Mouse (Mus musculus) neural tube, embryonic 10.5 days (tissue): ENCODE results near the gene Rab1a.
A peak's percentile ranks its signal among the peaks of the same experiment; 100 is the strongest.
"Not testable (repeated sequence)": the region's sequence is repeated elsewhere in the genome, so short reads cannot be mapped to it uniquely, and the experiment has no call there.

ENCODE experiments used
- DNase-seq: peaks from one replicate; pipeline ENCODE4 v3.0.0-alpha.2; 2017; ENCODE audit warnings: low spot score; ENCODE audit errors: extremely low spot score

The Rab1a gene

DNA sequence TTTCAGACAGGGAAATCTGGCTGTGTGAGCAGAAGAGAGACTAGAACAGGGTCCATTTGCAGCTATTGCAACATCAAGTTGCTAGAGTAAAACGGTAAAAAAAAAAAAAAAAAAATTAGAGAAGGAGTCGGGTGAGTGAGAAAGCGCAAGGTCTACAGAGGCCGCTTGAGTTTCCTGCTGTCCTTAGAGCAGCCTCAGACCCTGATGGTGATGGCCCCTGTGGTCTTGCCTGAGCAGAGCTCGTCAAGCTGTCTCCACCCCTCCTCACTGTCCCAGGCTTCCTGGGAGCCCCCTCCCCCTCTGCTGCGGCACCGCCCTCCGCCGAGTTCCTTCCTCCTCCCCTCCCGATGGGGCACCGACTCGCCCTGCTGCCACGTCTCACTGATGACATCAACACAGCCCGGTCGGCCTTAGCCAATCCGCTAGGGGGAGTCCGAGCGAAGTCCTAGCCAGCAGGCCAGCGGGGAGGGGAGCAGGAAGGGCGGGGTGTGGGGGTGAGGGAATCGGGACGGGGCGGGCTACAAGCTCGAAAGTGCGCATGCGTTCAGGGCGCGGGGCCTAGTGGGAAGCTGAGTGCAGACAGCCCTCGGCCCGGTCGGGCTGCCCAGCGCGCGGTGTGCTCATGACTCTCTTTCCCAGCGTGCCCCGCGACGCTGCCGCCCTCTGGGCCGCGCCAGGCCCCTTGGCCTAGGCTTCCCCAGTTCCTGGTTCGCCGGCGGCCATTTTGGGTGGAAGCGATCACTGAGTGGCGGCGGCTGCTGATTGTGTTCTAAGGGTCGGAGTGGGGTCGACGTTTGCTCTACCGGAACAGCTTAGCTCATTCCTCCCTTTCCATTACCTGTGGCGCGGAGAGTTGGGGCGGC lies at the start of gene Rab1a:
Rab1a (plus strand) TSS at position 720 of the 863 bp plus-strand sequence.
- DNase-seq, result peak; percentile 99

DNA sequence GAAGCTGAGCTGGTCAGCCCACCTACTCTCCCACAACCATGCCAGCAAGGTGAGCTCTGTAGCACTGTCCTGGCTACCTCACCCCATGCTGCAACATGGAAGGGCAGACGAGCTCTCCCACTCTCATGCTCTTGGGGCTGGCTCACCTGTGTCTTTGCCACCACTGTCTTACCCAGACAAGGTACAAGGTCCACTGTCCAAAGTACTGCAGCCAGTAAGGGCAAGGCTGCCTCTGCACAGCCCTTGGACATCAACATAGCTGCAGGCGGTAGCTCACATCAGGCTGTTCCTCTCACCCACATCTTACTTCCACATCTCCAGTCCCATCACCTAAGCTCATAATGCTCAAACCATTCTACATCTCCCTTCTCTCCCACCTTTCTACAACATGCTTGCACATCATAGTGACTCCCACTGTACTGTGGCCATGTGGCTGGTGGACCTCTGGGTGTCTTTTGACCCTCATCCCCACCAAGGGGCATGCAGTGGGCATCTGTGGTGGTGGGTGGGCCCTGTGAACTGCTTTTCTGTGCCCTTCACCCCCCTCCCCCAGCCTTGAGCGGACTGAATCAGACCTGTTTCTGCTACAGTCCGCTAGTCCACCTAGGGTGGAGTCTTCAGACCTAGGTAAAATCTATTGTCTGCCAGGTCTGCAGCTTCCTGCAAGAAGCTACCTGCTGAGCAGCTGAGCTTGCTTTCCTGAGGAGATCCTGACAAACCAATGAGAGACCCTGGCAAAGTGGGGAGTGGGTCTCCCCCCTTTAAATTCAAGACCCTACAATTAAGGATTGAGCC lies 48.9 kb upstream of the Rab1a start:
- no peak for DNase-seq

DNA sequence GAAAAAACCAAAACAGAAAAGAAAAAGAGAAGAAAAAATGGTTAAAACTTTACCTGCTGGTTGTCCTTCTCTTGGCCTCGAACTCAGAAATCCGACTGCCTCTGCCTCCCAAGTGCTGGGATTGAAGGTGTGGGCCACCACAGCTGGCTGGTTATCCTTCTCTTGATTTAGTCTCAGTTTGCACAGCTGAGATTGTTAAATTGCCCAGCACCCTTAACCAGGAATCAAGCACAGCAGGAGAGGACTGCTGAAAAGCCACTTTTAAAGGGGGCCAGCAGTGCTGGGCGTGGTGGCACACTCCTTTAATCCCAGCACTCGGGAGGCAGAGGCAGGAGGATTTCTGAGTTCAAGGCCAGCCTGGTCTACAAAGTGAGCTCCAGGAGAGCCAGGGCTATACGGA lies 47.7 kb upstream of the Rab1a start:
- DNase-seq, result not testable (repeated sequence)

DNA sequence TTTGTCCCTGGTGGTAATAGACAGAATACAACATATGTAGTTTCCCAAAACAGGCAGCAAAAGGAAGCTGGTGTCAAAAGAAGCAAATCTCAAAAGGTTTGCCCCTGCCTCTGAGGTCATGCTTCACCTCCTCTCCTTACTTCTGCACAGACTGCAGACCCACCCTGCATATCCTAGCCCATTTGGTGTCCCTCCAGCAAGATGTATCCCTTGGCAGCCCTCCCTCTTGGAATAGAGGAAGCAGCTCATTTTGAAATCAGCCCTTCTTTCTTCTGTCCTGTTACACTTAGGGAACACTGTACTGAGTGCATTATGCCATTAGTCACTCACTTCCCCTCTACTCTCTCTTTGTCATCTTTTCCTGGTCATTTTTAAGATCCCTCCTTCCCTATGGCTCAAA lies 42.4 kb upstream of the Rab1a start:
- no peak for DNase-seq

DNA sequence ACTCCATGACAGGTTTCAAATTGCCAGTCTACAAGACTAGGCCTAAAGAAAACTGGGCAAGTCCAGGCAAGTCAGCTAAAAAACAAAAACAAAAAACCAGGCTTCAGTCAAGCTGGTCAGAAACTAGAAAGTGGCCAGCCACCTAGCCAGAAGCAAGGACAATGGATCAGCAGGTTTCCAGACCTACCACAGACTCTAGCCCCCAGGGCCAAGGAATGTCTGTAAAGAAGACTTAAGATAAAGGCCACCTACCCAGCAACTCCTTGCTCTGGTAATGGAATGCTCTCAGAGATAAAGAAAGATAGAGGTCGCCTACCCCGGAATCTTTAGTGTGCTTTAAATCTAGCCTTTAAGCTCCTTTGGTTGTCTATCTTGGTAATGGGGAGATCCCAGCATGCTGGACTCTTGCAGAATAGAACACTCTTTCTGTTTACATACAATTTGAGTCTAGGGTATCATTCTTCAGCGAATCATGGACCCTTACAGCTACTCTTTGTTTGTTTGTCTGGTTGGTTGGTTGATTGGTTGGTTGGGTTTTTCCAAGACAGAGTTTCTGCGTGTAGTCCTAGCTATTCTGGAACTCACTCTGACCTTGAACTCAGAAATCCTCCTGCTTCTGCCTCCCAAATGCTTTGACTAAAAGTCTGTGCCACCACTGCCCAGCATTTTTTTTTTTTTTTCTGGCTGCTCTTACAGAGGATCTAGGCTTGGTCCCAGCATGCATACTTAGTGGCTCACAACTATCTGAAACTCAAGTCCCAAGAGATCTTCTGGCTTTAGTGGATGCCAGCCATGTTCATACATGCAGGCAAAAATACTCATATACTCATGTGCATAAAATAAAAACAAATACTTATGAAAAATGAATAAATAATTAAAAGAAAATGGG lies 36.0 kb upstream of the Rab1a start:
- no peak for DNase-seq

DNA sequence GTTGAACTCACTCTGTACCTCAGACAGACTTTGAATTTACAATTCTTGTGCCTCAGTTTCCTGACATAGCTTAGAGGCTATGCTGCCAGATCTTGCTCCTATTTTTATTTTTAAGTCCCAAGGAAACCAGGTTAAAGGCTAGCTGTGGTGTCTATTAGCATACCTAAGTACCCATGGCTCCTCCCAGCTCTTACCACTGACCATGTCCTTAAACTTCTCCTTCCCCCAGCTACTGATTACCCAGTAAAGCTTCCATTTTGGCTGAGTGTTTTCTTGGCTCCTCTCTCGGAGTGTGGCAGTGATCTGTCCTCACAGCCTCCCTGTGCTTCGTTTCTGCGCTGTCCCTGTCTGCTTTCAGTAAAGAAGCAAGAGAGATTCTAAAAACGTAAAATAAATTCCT lies 35.2 kb upstream of the Rab1a start:
- DNase-seq, result no peak

DNA sequence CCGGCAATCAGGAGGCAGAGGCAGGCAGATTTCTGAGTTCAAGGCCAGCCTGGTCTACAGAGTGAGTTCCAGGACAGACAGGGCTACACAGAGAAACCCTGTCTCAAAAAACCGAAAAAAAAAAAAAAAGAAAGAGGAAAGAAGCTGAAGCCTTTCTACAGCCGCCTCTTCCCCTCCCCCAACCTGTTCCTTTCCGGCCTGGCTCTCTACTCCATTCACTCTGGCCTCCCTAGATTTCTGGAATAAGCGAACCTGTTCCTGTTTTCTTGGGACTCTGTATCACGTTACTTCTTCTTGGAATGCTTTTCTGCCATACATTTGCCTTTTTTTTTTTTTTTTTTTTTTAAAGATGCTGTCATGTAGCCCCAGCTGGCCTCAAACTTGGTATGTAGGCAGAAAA lies 34.8 kb upstream of the Rab1a start:
- DNase-seq, result not testable (repeated sequence)

DNA sequence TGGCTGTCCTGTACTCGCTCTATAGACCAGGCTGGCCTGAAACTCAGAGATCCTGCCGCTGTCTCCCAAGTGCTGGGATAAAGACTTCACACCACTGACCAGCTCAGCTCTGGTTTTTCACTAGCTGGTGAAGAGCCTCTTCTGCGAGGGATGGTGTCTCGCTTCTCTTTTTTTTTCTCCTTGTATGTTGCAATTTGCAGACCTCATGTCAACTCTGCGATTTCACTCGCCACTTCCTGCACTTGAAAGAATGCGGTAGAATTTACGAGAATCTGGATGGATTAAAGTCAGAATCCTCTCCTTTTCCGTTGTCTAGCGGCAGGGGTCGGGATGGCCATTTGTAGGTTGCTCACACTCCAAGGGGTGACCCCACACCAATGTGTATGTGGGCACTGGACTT lies 32.3 kb upstream of the Rab1a start:
- no peak for DNase-seq

DNA sequence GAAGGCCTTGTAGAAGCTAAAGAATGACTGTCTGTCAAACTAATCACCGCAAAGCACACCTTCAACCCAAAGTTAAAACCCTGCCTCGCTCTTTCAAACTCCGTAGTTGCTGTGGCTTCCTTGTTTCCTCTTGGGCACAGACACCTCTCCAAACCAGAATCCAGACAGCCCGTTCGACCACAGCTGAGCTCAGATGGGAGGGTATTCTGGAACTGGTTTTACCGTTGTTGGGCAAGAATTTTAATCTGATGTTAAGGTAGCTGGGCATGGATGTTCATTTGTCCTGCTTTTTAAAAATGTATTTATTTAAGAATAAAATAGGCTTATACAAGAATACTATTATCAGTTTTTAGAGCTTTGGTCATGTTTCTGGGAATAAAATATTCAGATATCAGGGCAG lies 14.0 kb upstream of the Rab1a start:
- no peak for DNase-seq

DNA sequence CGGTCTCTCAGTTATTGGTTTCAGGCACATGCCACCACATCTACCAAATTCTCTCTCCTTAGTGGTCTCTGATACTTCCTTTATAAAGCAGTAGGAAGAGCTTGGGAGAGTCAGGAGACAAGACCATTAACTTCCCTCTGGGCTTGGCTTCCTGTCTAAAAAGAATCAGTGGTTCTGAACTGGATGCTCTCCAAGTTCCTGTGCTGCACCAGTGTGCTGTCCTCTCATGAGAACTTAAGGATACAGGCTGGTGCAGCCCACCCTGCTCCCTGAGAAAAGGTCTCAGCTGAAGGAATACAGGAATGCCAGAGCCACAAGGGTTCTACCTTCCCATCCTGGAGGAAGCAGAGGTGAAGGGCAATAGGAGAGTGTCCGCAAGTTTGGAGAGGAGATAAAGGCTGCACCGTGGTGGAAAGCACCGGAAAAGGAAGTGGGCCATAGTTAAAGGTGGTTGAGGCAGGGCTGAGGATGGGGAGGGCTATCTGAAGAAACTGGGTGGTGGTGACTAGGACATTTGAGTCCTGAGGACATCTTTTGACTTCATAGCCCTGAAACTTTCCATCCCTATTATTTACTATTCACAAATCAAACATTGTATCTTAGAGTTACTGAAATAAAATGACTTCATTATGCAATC lies 8.0 kb upstream of the Rab1a start:
- no peak for DNase-seq

DNA sequence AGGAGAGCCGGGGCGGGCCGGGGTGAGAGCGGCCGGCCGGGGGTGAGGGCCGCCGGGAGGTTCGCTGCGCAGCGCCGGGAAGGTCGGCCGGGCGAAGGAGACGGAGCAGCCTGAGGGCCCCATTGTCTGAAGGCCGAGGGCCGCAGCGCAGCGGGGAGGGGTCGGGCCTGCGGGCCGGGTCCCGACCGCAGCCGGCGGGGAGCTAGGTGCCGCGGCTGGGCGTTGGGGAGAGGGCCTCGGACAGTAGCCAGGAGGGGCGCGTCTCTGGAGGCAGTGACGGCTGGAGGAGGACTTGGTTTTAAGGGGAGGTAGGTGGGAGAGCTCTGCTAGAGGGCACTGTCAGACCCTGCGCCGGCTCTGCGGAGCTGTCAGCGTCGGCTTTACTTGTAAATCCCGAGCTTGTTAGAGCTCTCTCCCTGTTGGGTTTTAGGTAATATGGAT lies 449 bp downstream of the Rab1a start:
- DNase-seq, result no peak

DNA sequence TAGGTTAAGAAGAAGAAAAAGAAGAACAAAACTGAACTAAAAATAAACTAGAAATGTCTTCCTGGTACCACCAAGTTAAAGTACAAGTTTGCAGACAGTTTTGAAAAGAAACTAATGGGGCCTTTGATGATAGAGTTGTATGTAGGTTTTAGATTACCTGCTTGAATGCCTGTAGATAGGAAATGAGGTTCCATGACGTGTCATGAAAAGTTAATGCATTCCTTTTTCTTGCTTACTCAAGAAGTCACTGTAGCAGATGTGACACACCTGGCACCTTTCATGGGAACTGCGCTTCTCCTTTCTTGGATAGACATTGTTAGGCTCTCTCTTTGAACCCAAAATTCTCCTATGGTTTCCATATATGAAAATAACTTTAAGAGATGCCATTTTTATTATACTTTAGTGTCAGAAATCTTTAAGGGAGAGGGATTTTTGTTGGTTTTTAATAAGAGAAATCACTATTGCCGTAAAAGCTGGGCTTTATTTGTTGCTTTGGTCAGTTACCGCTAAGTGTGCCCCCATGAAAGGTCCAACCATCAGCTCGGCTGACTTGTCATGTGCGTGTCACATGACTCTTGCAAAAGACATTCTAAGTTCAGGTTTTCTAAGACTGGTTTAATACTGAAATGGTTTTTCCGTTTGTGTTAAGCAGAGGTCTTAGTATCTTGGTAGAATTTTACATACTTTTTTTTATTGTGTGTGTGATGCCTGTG lies 1.2 kb downstream of the Rab1a start:
- no peak for DNase-seq

DNA sequence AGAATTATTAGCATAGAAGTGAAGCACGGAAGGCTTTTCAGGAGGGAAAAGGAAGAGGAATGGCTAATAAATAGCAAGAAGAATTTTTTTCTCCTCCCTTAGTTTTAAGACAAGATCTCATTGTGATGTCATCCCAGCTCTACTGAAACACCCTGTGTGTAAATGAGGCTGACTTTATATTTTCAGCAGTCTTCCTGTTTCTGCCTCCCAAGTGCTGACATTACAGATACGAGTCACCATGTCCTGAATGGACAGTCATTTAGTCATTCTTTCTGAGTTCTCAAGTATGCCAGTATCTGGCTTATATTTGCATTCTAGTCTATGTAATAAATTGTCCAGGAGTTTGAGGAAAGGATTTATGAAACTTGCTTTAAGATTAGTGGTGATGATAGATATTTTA lies 3.1 kb downstream of the Rab1a start:
- DNase-seq, result no peak

DNA sequence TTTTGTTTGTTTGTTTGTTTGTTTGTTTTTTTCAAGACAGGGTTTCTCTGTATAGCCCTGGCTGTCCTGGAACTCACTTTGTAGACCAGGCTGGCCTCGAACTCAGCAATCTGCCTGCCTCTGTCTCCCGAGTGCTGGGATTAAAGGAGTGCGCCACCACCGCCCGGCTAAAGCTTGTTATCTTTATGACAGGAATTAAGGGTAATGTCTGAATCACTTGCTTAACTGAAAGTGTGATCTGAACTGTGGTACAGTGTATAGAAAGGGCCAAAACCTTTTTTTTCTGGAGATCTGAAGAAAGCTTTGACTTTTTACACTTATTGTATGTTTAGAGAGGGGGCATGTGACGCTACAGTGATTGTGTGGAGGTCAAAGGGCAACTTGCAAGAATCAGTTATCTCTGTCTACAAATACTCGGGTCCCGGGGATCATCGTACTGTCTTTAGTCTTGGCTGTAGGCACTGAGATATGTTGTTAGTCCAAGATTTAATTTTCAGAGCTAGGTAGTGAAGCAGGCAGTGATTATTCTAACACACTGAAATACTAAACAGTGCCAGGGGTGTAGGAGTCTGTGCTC lies 3.7 kb downstream of the Rab1a start:
- DNase-seq, result no peak

DNA sequence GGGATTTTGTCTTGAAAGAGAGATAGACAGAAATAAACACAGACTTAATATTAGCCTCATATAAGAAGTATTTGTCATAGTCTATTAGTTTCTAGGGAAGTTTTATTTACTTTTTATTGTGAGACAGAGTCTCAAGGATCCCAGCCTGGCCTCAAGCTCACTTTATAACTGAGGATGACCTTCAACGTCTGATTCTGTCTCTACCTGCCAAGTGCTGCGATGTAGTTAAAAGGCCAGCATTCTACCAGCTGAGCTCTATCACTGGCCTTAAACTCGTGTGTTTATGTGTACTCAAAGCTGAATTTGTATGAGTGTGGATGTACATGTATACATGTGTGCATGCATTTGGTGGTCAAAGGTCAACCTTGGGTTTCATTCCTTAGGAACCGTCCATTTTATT lies 4.3 kb downstream of the Rab1a start:
- DNase-seq, result no peak

DNA sequence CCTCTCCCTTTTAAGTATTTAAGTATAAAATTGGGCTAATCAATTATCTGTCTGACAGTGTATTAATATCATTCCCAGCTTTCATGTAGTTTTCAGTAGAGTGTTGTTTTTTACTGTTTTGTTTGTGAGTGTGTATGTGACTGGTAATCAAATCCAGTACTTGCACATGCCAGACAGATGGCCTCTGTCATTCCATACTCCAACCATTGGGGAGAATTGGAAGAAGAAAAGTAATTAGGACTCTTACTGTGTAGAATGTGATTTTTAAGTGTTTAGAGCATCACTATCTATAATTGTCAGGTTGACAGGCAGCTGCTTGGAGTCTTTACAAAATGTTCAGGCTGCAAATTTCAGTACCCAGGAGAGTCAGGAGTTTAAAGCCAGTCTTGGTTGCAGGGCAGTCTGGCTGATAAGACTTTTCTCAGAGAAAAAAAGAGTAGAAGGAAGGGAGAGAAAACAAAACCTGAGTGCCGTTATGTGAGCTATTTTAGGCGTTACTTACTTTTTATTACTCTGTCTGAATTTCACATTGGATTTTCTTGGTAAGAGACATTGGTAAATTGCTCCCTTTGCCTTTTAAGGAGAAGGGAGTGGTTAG lies 5.5 kb downstream of the Rab1a start:
- DNase-seq, result no peak

DNA sequence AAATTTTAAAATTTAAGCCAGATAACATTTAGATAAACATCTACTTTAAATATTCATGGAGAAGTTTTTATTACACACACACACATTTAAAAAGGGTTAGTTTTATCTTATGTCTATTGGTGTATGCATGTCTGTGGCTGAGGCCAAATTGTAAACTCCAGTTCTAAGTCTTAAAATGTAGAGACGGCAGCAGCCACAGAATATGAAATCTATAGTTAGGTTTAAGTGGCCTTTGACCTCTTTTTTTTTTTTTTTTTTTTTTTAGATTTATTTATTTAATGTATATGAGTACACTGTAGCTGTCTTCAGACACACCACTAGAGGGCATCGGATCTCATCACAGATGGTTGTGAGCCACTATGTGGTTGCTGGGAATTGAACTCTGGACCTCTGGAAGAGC lies 6.4 kb downstream of the Rab1a start:
- no peak for DNase-seq

DNA sequence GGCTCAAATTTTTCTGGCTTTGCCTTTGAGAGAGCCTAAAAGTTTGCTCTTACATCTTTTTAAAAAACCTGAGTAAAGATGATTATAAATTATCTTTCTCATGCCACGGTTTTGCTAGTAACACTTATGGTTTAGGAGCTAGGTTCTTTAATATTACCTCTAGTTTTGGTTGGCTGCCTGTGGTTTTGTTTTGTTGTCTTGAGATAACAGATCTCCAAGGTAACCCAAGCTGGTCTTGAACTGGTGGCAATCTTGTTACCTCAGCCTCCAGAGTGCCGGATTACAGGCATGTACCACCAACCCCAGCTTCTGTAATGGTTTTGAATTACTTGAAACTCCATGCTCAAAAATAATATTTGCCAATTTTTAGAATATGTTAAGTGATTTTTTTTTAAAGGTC lies 10.6 kb downstream of the Rab1a start:
- DNase-seq, result no peak

DNA sequence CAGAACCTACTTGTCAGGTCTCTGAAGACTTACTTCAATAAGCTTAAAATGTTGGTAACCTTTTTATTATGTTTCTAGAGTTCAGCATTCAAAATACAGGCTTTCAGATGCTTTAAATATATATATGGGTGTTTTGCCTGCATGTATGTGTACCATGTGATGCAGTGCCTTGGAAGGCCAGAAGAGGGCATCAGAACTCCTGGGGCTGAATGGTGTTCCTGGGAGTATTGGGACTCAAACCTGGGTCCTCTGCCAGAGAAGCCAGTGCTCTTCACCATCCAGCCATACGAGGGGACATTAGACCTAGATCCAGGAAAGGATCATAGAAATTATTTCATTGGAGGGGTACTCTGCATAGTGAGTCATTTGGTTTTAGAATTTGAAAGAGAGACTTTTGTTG lies 13.5 kb downstream of the Rab1a start:
- no peak for DNase-seq

DNA sequence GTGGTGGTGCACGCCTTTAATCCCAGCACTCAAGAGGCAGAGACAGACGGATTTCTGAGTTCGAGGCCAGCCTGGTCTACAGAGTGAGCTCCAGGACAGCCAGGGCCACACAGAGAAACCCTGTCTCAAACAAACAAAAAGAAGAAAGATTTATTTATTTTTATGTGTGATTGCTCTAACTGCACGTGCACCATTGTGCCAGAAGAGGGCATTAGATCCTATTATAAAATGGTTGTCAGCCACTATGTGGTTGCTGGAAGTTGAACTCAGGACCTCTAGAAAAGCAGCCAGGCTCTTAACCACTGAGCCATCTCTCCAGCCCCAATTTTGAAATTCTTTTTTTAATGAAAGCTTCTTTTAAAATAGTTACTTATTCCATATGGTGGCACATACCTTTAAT lies 15.2 kb downstream of the Rab1a start:
- DNase-seq, result no peak
